Mouse (Mus musculus): Measurements from ENCODE around the gene Tnnc1.

DNA sequence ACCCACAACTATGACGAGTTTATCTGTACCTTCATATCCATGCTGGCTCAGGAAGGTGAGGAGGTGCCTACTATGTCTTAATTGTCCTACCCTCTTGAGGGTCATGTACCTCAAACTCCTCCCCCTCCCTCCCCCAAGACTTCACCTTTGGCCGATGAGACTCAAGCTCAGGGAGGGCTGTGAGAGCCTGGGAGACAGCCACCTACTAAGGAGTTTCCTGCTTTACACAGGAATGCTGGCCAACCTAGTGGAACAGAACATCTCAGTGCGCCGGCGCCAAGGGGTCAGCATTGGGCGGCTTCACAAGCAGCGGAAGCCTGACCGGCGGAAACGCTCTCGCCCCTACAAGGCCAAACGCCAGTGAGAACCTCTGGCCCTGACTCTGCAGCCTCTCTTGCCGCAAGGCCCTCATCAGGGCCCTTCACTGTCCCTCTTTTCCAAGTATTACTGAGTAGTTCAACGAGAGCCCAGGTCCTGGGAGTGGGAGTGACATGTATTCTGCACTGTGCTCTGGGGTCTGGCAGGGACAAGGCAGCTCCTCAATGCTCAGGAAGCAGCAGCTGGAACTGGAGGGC lies 50.5 kb downstream of the Tnnc1 start:
- TF ChIP-seq CTCF (IDR thresholded peaks at IDR 0.05; ENCODE audit: borderline replicate concordance, extremely low read depth, insufficient read depth, insufficient read length), result no peak
- no peak for TF ChIP-seq POLR2A (IDR thresholded peaks at IDR 0.05; ENCODE audit: borderline replicate concordance, extremely low read depth, insufficient read depth, insufficient read length, poor library complexity, severe bottlenecking)
